19 mouse cellular contexts compared by ENCODE assay signal in the genomic region with DNA sequence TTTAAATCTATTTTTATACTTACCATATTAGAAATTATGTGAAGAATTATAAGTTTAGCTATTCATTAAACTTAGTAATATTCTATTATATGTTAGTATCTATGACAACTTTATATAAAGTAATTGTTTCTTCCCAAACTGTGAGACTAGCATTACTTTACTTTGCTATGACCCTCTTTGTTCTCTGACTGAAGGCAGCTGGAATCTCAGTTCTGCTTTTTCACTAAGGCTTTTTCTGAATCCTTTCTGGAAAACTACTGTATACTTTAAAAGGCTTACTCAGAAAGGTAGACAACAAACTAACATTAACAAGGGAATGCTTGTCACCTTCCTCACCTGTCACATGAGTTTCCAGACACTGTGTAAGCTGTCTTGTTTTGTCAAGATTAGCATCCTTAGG. TPM values are rescaled to one million over a fixed set of nuclear protein-coding genes. Genes with fewer than 3 reads are reported as not detected.
DNase-seq lines count a peak whose midpoint lies in the region; ATAC-seq and TF ChIP-seq lines count a peak whose summit lies in the region.
"Had no signal": no experiment of that assay in that cellular context is flagged by ENCODE, and none has a peak within 500 bp of the region (broad histone marks: within the 10 kb centered on the region; RNA-seq: fewer than 3 reads in every experiment).

No protein-coding gene starts in this region.

- peak; percentile 58 for TF ChIP-seq EP300 in CH12.LX (IDR thresholded peaks at IDR 0.05; ENCODE audit: low read length)

- no peak overlapping the region for H3K9ac ChIP-seq in midbrain, embryonic 11.5 days (ENCODE audit: low read length)
- no peak overlapping the region for H3K9ac ChIP-seq in midbrain, embryonic 14.5 days (replicated peaks; ENCODE audit: low read length)
- H3K9ac ChIP-seq in CH12.LX (ENCODE audit: insufficient read depth, low read depth) = no peak overlapping the region

- in situ Hi-C loops in CH12.LX (cut with MboI; ENCODE audit: low pct_ligation_motif_present, low pct_unique_long_range_greater_than_20kb, low sequenced_read_pairs) = no loop called here

- H3K27ac ChIP-seq in midbrain, embryonic 11.5 days (ENCODE audit: low read depth, low read length) = no peak overlapping the region
- H3K27ac ChIP-seq in midbrain, embryonic 14.5 days (replicated peaks; ENCODE audit: low read depth, low read length) = no peak overlapping the region
- no peak overlapping the region for H3K27ac ChIP-seq in CH12.LX (ENCODE audit: insufficient read depth, low read depth)
- no peak overlapping the region for H3K27ac ChIP-seq in embryonic facial prominence, embryonic 10.5 days (replicated peaks)

- no peak for TF ChIP-seq POLR2A in CH12.LX (IDR thresholded peaks at IDR 0.05; ENCODE audit: low read depth, low read length)

- H3K4me1 ChIP-seq in midbrain, embryonic 11.5 days (ENCODE audit: control insufficient read depth, insufficient read depth, low read length) = no peaks in the 10 kb centered on the region
- no peaks in the 10 kb centered on the region for H3K4me1 ChIP-seq in midbrain, embryonic 14.5 days (ENCODE audit: control insufficient read depth, insufficient read depth, low read length)
- peaks cover 15 to 35% of the 10 kb centered on the region in 2 experiments for H3K4me1 ChIP-seq in CH12.LX (ENCODE audit: control insufficient read depth in 1 of 2, insufficient read depth in 2 of 2)
- no peaks in the 10 kb centered on the region for H3K4me1 ChIP-seq in embryonic facial prominence, embryonic 10.5 days

- no peak for TF ChIP-seq RAD21 in CH12.LX (IDR thresholded peaks at IDR 0.05; ENCODE audit: low read depth, low read length)

- peak; percentile 57 for DNase-seq in midbrain, embryonic 11.5 days (ENCODE audit: low spot score, missing footprints)
- DNase-seq in midbrain, embryonic 14.5 days = no peak
- no peak for DNase-seq in CH12.LX (ENCODE audit: extremely low read depth)
- no peak for DNase-seq in embryonic facial prominence, embryonic 10.5 days (ENCODE audit: low spot score)
- DNase-seq: adrenal gland, adult 2 months; adrenal gland, adult 8-10 months; adrenal gland, postnatal 10 days; adrenal gland, postnatal 14 days; adrenal gland, postnatal 25 days; adrenal gland, postnatal 36 days; B cell, adult 2 months; cerebellum, adult 11 months; cerebellum, adult 11-12 months; cerebellum, adult 18-20 months; cerebellum, adult 2 months had no signal

- H3K36me3 ChIP-seq in midbrain, embryonic 11.5 days (ENCODE audit: control insufficient read depth, insufficient read depth, low read length) = no peaks in the 10 kb centered on the region
- H3K36me3 ChIP-seq in midbrain, embryonic 14.5 days (ENCODE audit: control insufficient read depth, insufficient read depth, low read length) = peaks cover 38% of the 10 kb centered on the region
- H3K36me3 ChIP-seq in CH12.LX (replicated peaks in 1 of 2; ENCODE audit: control insufficient read depth in 1 of 2, insufficient read depth in 1 of 2, low read length in 1 of 2) = peaks cover 5 to 41% of the 10 kb centered on the region in 2 experiments
- H3K36me3 ChIP-seq in embryonic facial prominence, embryonic 10.5 days (replicated peaks) = peaks cover 58% of the 10 kb centered on the region

- no peaks in the 10 kb centered on the region for H3K27me3 ChIP-seq in midbrain, embryonic 11.5 days (ENCODE audit: control insufficient read depth, insufficient read depth, low read length)
- H3K27me3 ChIP-seq in midbrain, embryonic 14.5 days (ENCODE audit: control insufficient read depth, insufficient read depth, low read length) = no peaks in the 10 kb centered on the region
- H3K27me3 ChIP-seq in CH12.LX (replicated peaks) = no peaks in the 10 kb centered on the region
- no peaks in the 10 kb centered on the region for H3K27me3 ChIP-seq in embryonic facial prominence, embryonic 10.5 days (replicated peaks; ENCODE audit: low read depth, poor library complexity, severe bottlenecking)
- H3K27me3 ChIP-seq: Patski had no signal

- TF ChIP-seq CTCF in CH12.LX (conservative IDR thresholded peaks at IDR 0.05 in 1 of 2, IDR thresholded peaks at IDR 0.05 in 1 of 2; ENCODE audit: low read depth in 2 of 2, low read length in 2 of 2) = no peak

- H3K4me2 ChIP-seq in midbrain, embryonic 11.5 days = no peak overlapping the region
- no peak overlapping the region for H3K4me2 ChIP-seq in midbrain, embryonic 14.5 days (ENCODE audit: low read length)
- no peak overlapping the region for H3K4me2 ChIP-seq in CH12.LX (ENCODE audit: insufficient read depth, low read depth, poor library complexity, severe bottlenecking)

- no peak for ATAC-seq in midbrain, embryonic 11.5 days (ENCODE audit: low FRiP score)
- ATAC-seq in midbrain, embryonic 14.5 days (ENCODE audit: low FRiP score, low TSS enrichment) = no peak
- ATAC-seq: activated CD4-positive, CD25-positive, alpha-beta regulatory T cell, adult 4 months; CD4-positive, CD25-positive, alpha-beta regulatory T cell, adult 4 months; Patski had no signal

- dilution Hi-C loops in CH12.LX (cut with MboI; ENCODE audit: extremely low pct_ligation_motif_present, extremely low pct_unique_long_range_greater_than_20kb, low sequenced_read_pairs) = no loop called here

- no peak overlapping the region for H3K4me3 ChIP-seq in midbrain, embryonic 11.5 days (ENCODE audit: low read depth, low read length)
- H3K4me3 ChIP-seq in midbrain, embryonic 14.5 days (replicated peaks; ENCODE audit: low read depth, low read length) = no peak overlapping the region
- no peak overlapping the region for H3K4me3 ChIP-seq in CH12.LX (replicated peaks in 1 of 3; ENCODE audit: low read depth in 2 of 3, low read length in 2 of 3, poor library complexity in 1 of 3)
- H3K4me3 ChIP-seq in embryonic facial prominence, embryonic 10.5 days = no peak overlapping the region

- H3K79me2 ChIP-seq in CH12.LX (replicated peaks; ENCODE audit: control insufficient read depth, extremely low read depth, insufficient read depth, poor library complexity, severe bottlenecking) = no peaks in the 10 kb centered on the region

- no peaks in the 10 kb centered on the region for H3K9me3 ChIP-seq in midbrain, embryonic 11.5 days (ENCODE audit: control insufficient read depth, low read length)
- H3K9me3 ChIP-seq in midbrain, embryonic 14.5 days (ENCODE audit: control insufficient read depth, low read length) = no peaks in the 10 kb centered on the region
- no peaks in the 10 kb centered on the region for H3K9me3 ChIP-seq in CH12.LX (replicated peaks; ENCODE audit: low read length)
- no peaks in the 10 kb centered on the region for H3K9me3 ChIP-seq in embryonic facial prominence, embryonic 10.5 days
- H3K9me3 ChIP-seq: G1E had no signal

TF ChIP-seq in CH12.LX, 34 proteins besides CTCF, POLR2A, EP300 and RAD21:
- no peak for TF ChIP-seq GABPA (IDR thresholded peaks at IDR 0.05; ENCODE audit: insufficient replicate concordance, low read depth, low read length)
- TF ChIP-seq IRF4 (IDR thresholded peaks at IDR 0.05; ENCODE audit: low read depth, low read length) = 0 out of 2 replicates have a peak, but pooled peaks have one; percentile 22
- no peak for TF ChIP-seq NRF1 (IDR thresholded peaks at IDR 0.05; ENCODE audit: low read depth, low read length)
- TF ChIP-seq MAZ (IDR thresholded peaks at IDR 0.05; ENCODE audit: low read depth, low read length) = no peak
- no peak for TF ChIP-seq KAT2A (IDR thresholded peaks at IDR 0.05; ENCODE audit: insufficient replicate concordance, low read length)
- no peak for TF ChIP-seq CHD1 (IDR thresholded peaks at IDR 0.05; ENCODE audit: low read depth, low read length)
- no peak for TF ChIP-seq ETS1 (conservative IDR thresholded peaks at IDR 0.05; ENCODE audit: low read depth, low read length)
- TF ChIP-seq MAX (IDR thresholded peaks at IDR 0.05; ENCODE audit: low read length) = no peak

RNA-seq across cellular contexts. Expression of a gene that starts 11.7 kb away (rescaled TPM):
- polyA plus RNA-seq in midbrain, embryonic 11.5 days (2014; fragmentation: Nextera tagmentation; extraction: Ambion mirVana) = 43.7 and 46.6 TPM in 2 replicates
- 40.1 and 42.6 TPM in 2 replicates for polyA plus RNA-seq in midbrain, embryonic 14.5 days (2014; fragmentation: Nextera tagmentation; extraction: Ambion mirVana)
- total RNA-seq in CH12.LX (2012; rRNA removed) = 9.7 and 12.6 TPM in 2 replicates
- 22.3 and 37.4 TPM in 2 replicates for total RNA-seq in CH12.LX (2014; rRNA removed)
- 22.0 and 25.2 TPM in 2 replicates for polyA plus RNA-seq in CH12.LX (2012; ENCODE audit: insufficient read length, low read depth)
- polyA plus RNA-seq in embryonic facial prominence, embryonic 10.5 days (2016; fragmentation: Nextera tagmentation; extraction: Ambion mirVana) = 37.0 and 43.5 TPM in 2 replicates

RNA-seq across cellular contexts. Expression of a gene that starts 11.8 kb away (rescaled TPM):
- polyA plus RNA-seq in midbrain, embryonic 11.5 days (2014; fragmentation: Nextera tagmentation; extraction: Ambion mirVana) = 139 and 160 TPM in 2 replicates
- polyA plus RNA-seq in midbrain, embryonic 14.5 days (2014; fragmentation: Nextera tagmentation; extraction: Ambion mirVana) = 57.6 and 86.1 TPM in 2 replicates
- total RNA-seq in CH12.LX (2012; rRNA removed) (123 and 159 TPM in 2 replicates), CH12.LX (2014; rRNA removed) (306 and 339 TPM in 2 replicates)
- polyA plus RNA-seq in CH12.LX (2012; ENCODE audit: insufficient read length, low read depth) = 198 and 202 TPM in 2 replicates
- polyA plus RNA-seq in embryonic facial prominence, embryonic 10.5 days (2016; fragmentation: Nextera tagmentation; extraction: Ambion mirVana) = 142 TPM in 2 replicates
